Mouse (Mus musculus) MEL (cell line): ENCODE data around the gene Gpr1. TPM values are rescaled to one million over a fixed set of nuclear protein-coding genes. Genes with fewer than 3 reads are reported as not detected.
"Not testable (repeated sequence)": the region's sequence is repeated elsewhere in the genome, so short reads cannot be mapped to it uniquely, and the experiment has no call there.

Experiments used
- DNase-seq: peaks from one replicate; pipeline ENCODE4 v3.0.0; 2011; ENCODE audit warnings: low read depth, low spot score
- H3K27ac ChIP-seq: 2 replicates; pipeline ENCODE4 v1.5.1; 2012; ENCODE audit warnings: low read depth, mild to moderate bottlenecking, control low read depth, low read length, moderate library complexity; ENCODE audit not compliant: control insufficient read depth
- H3K27me3 ChIP-seq, 2 experiments: fragments of 150-350 bp in 1 of 2; sonication (generic) in 1 of 2; 2 replicates each; pipeline ENCODE4 v1.6.1; 2012; ENCODE audit warnings: low read length in 2 of 2, mild to moderate bottlenecking in 2 of 2, improper control_type of control experiment in 1 of 2, moderate library complexity in 1 of 2; ENCODE audit not compliant: insufficient read depth in 2 of 2, control insufficient read depth in 1 of 2
- H3K36me3 ChIP-seq, 2 experiments: 2 replicates each; pipeline ENCODE4 v1.6.1; 2012 to 2014; ENCODE audit warnings: low read length in 2 of 2, improper control_type of control experiment in 1 of 2, inconsistent platforms in 1 of 2, mild to moderate bottlenecking in 1 of 2; ENCODE audit not compliant: insufficient read depth in 2 of 2, control insufficient read depth in 1 of 2
- H3K4me1 ChIP-seq, 2 experiments: fragments of 150-350 bp in 1 of 2; sonication (generic) in 1 of 2; 2 replicates each; pipeline ENCODE4 v1.6.1; 2012; ENCODE audit warnings: low read length in 2 of 2, improper control_type of control experiment in 1 of 2, mild to moderate bottlenecking in 1 of 2; ENCODE audit not compliant: insufficient read depth in 2 of 2, control insufficient read depth in 1 of 2
- H3K4me3 ChIP-seq, 2 experiments: fragments of 150-350 bp in 1 of 2; sonication (generic) in 1 of 2; 2 replicates each; pipeline ENCODE4 v1.5.1; 2012; ENCODE audit warnings: low read depth in 2 of 2, low read length in 2 of 2, mild to moderate bottlenecking in 2 of 2, moderate library complexity in 2 of 2, control low read depth in 1 of 2, improper control_type of control experiment in 1 of 2; ENCODE audit not compliant: control insufficient read depth in 1 of 2, insufficient read depth in 1 of 2
- H3K79me2 ChIP-seq: 2 replicates; pipeline ENCODE4 v1.6.1; 2012; ENCODE audit warnings: mild to moderate bottlenecking, low read length, moderate library complexity; ENCODE audit not compliant: control insufficient read depth, poor library complexity, insufficient read depth
- H3K9ac ChIP-seq: 2 replicates; pipeline ENCODE4 v1.6.1; 2012; ENCODE audit warnings: low read depth, mild to moderate bottlenecking, control low read depth, low read length, moderate library complexity; ENCODE audit not compliant: control insufficient read depth, poor library complexity, severe bottlenecking
- H3K9me3 ChIP-seq: fragments of 150-350 bp; sonication (generic); replicated peaks from 2 replicates; pipeline ENCODE4 v1.6.1; 2012; ENCODE audit warnings: mild to moderate bottlenecking, low read length, improper control_type of control experiment, moderate library complexity; ENCODE audit not compliant: insufficient read depth
- CHD1 ChIP-seq: IDR thresholded peaks from 2 replicates; pipeline ENCODE4 v1.6.1; 2012; ENCODE audit warnings: low read depth, mild to moderate bottlenecking, inconsistent platforms, low read length, improper control_type of control experiment
- CTCF ChIP-seq, 3 experiments: IDR thresholded peaks in 2 of 3; conservative IDR thresholded peaks in 1 of 3; 2 replicates each; pipeline ENCODE4 v1.5.1; 2011 to 2012; ENCODE audit warnings: low read length in 3 of 3, low read depth in 2 of 3, mild to moderate bottlenecking in 2 of 3, improper control_type of control experiment in 1 of 3, inconsistent platforms in 1 of 3, mixed read lengths in 1 of 3, moderate library complexity in 1 of 3; ENCODE audit not compliant: control insufficient read depth in 1 of 3, insufficient read depth in 1 of 3, poor library complexity in 1 of 3, severe bottlenecking in 1 of 3
- ELF1 ChIP-seq: IDR thresholded peaks from 2 replicates; pipeline ENCODE4 v1.6.1; 2014; ENCODE audit warnings: low read depth, mild to moderate bottlenecking, inconsistent platforms, low read length, improper control_type of control experiment, moderate library complexity
- EP300 ChIP-seq, 2 experiments: IDR thresholded peaks; 2 replicates each; pipeline ENCODE4 v1.6.1; 2011; ENCODE audit warnings: improper control_type of control experiment in 2 of 2, low read length in 2 of 2, low read depth in 1 of 2, mild to moderate bottlenecking in 1 of 2
- GABPA ChIP-seq: IDR thresholded peaks from 2 replicates; pipeline ENCODE4 v1.6.1; 2012; ENCODE audit warnings: low read depth, mild to moderate bottlenecking, inconsistent platforms, low read length, improper control_type of control experiment, moderate library complexity
- GATA1 ChIP-seq: IDR thresholded peaks from 2 replicates; pipeline ENCODE4 v1.6.1; 2011; ENCODE audit warnings: low read depth, low read length, improper control_type of control experiment
- MYC ChIP-seq: IDR thresholded peaks from 2 replicates; pipeline ENCODE4 v1.6.1; 2011; ENCODE audit warnings: low read depth, mild to moderate bottlenecking, low read length, improper control_type of control experiment, moderate library complexity
- POLR2A ChIP-seq, 2 experiments: IDR thresholded peaks; 2 replicates each; pipeline ENCODE4 v1.6.1; 2011 to 2012; ENCODE audit warnings: low read length in 2 of 2, mild to moderate bottlenecking in 2 of 2, control low read depth in 1 of 2, improper control_type of control experiment in 1 of 2, low read depth in 1 of 2, moderate library complexity in 1 of 2; ENCODE audit not compliant: control insufficient read depth in 1 of 2, insufficient read depth in 1 of 2, poor library complexity in 1 of 2
- POLR2AphosphoS2 ChIP-seq: IDR thresholded peaks from 2 replicates; pipeline ENCODE4 v1.6.1; 2011; ENCODE audit warnings: low read length, improper control_type of control experiment
- RCOR1 ChIP-seq: IDR thresholded peaks from 2 replicates; pipeline ENCODE4 v1.6.1; 2012; ENCODE audit warnings: low read depth, mild to moderate bottlenecking, inconsistent platforms, low read length, improper control_type of control experiment
- SIN3A ChIP-seq: IDR thresholded peaks from 2 replicates; pipeline ENCODE4 v1.6.1; 2012; ENCODE audit warnings: low read length, improper control_type of control experiment, inconsistent platforms
- SMC3 ChIP-seq: IDR thresholded peaks from 2 replicates; pipeline ENCODE4 v1.6.1; 2011; ENCODE audit warnings: low read depth, low read length, improper control_type of control experiment
- TBP ChIP-seq: IDR thresholded peaks from 2 replicates; pipeline ENCODE4 v1.8.0; 2011; ENCODE audit warnings: low read depth, low read length, improper control_type of control experiment
- ZKSCAN1 ChIP-seq: IDR thresholded peaks from 2 replicates; pipeline ENCODE4 v1.6.1; 2012; ENCODE audit warnings: low read depth, mild to moderate bottlenecking, inconsistent platforms, low read length, improper control_type of control experiment, moderate library complexity
- ZMIZ1 ChIP-seq: IDR thresholded peaks from 2 replicates; pipeline ENCODE4 v1.6.1; 2012; ENCODE audit warnings: low read depth, mild to moderate bottlenecking, inconsistent platforms, low read length, improper control_type of control experiment, moderate library complexity
- ZNF384 ChIP-seq: IDR thresholded peaks from 2 replicates; pipeline ENCODE4 v1.6.1; 2012; ENCODE audit warnings: low read depth, mild to moderate bottlenecking, inconsistent platforms, low read length, improper control_type of control experiment
- polyA plus RNA-seq, 2 experiments: library from polyadenylated mRNA; stranded (reverse) in 1 of 2; unstranded in 1 of 2; fragments of >175 nt in 1 of 2; fragments of >200 nt in 1 of 2; gene quantifications; 2 replicates each; pipeline versions ENCODE4 v1.2.1 to v1.2.4; 2012; ENCODE audit warnings: low replicate concordance in 2 of 2, low read depth in 1 of 2; ENCODE audit not compliant: insufficient read length in 2 of 2, insufficient read depth in 1 of 2, missing spikeins in 1 of 2
- total RNA-seq: library from RNA; depleted of rRNA; stranded (reverse); fragments of 300-350 nt; gene quantifications from 2 replicates; pipeline ENCODE4 v1.2.3, GENCODE M21; 2012

The Gpr1 gene
- total and polyA plus RNA-seq, 3 experiments: 0.04 TPM; not detected in 2

DNA sequence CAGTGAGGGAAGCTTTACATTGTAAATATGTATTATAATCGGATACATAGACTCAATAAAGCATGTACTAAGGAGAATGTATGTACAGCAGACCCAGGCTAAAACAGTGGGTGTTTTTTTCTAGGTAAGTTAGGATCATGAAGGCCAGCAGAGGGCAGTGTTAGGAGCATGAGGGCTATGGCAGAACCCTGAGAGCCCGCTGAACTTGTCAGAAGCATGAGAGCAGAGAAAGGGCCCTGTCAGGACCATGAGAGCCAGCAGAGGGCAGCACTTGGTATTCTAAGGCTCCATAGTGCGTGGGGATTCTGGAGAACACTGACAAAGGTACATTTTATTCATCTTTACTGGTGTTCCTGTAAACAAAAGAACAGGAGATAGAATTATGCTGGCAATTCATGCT lies 33.3 kb downstream of the Gpr1 start:
- peaks cover 9 to 17% of the 10 kb centered on the region in 2 experiments for H3K36me3 ChIP-seq
- peak; percentile 97 for DNase-seq
- no peak overlapping the region for H3K4me3 ChIP-seq
- H3K4me1 ChIP-seq: peaks cover 2 to 7% of the 10 kb centered on the region in 2 experiments; a peak in 2 of 4 replicates
- H3K27me3 ChIP-seq: no peaks in the 10 kb centered on the region
- H3K27ac ChIP-seq: no peak overlapping the region
- peaks cover 24% of the 10 kb centered on the region for H3K79me2 ChIP-seq
- no peak overlapping the region for H3K9ac ChIP-seq
- TF ChIP-seq GATA1 (no peak), ZKSCAN1 (no peak), SIN3A (peak; percentile 58; the same call in 1 of the 2 replicates), SMC3 (peak; percentile 47; the same call in 1 of the 2 replicates), POLR2A (IDR thresholded peaks at IDR 0.05; ENCODE audit: control insufficient read depth in 1 of 2, insufficient read depth in 1 of 2, low read depth in 1 of 2, low read length in 2 of 2, poor library complexity in 1 of 2) (peak in 1 of 2 experiments; percentile 67; a peak in 1 of 4 replicates), EP300 (IDR thresholded peaks at IDR 0.05; ENCODE audit: low read depth in 1 of 2, low read length in 2 of 2) (no peak), MYC (peak; percentile 86), CTCF (IDR thresholded peaks at IDR 0.05 in 2 of 3, conservative IDR thresholded peaks at IDR 0.05 in 1 of 3; ENCODE audit: control insufficient read depth in 1 of 3, insufficient read depth in 1 of 3, low read depth in 2 of 3, low read length in 3 of 3, poor library complexity in 1 of 3, severe bottlenecking in 1 of 3) (peak; percentile 82 to 94 (median 87)), ZNF384 (peak; percentile 83), POLR2AphosphoS2 (0 out of 2 replicates have a peak, but pooled peaks have one; percentile 73)
- H3K9me3 ChIP-seq: no peaks in the 10 kb centered on the region

DNA sequence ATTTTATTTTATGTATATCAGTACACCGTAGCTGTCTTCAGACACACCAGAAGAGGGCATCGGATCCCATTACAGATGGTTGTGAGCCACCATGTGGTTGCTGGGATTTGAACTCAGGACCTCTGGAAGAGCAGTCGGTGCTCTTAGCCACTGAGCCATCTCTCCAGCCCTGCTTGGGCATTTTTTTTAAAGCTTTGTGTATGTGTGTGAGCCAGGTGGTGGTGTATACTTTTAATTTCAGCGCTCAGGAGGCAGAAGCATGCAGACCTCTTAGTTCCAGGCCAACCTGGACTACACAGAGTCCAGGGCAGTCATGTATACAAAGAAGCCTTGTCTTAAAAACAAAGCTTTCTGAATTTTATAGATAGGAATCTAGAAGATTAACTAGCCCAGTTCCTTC lies 33.8 kb downstream of the Gpr1 start:
- not testable (repeated sequence) for DNase-seq, H3K27ac ChIP-seq
- H3K36me3 ChIP-seq: peaks cover 9 to 17% of the 10 kb centered on the region in 2 experiments

DNA sequence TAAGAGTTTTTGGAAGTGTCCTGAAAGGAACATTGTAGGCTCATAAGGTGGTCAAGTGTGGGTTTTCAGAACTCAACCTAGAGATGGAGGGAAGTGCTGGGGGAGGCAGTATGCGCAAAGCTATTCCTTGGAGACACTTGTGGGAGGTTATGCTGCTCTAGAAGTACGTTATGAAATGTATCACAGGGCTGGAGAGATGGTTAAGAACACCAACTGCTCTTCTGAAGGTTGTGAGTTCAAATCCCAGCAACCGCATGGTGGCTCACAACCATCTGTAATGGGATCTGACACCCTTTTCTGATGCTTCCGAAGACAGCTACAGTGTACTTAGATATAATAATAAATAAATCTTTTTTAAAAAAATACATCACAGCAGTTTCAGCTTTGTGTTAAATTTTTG lies 34.2 kb downstream of the Gpr1 start:
- TF ChIP-seq MYC (no peak), ELF1 (no peak), CTCF (IDR thresholded peaks at IDR 0.05 in 2 of 3, conservative IDR thresholded peaks at IDR 0.05 in 1 of 3; ENCODE audit: control insufficient read depth in 1 of 3, insufficient read depth in 1 of 3, low read depth in 2 of 3, low read length in 3 of 3, poor library complexity in 1 of 3, severe bottlenecking in 1 of 3) (no peak), CHD1 (no peak), POLR2A (IDR thresholded peaks at IDR 0.05; ENCODE audit: control insufficient read depth in 1 of 2, insufficient read depth in 1 of 2, low read depth in 1 of 2, low read length in 2 of 2, poor library complexity in 1 of 2) (peak in 1 of 2 experiments; percentile 59; a peak in 2 of 4 replicates), POLR2AphosphoS2 (peak; percentile 55; the same call in 1 of the 2 replicates), GABPA (no peak), RCOR1 (no peak)
- TF ChIP-seq, all 39 proteins: peak for 2
- peaks cover 2 to 11% of the 10 kb centered on the region in 2 experiments; a peak in 3 of 4 replicates for H3K4me1 ChIP-seq
- H3K27ac ChIP-seq: no peak overlapping the region
- H3K4me3 ChIP-seq: no peak overlapping the region
- no peak overlapping the region for H3K9ac ChIP-seq
- H3K79me2 ChIP-seq: peaks cover 33% of the 10 kb centered on the region
- no peaks in the 10 kb centered on the region for H3K9me3 ChIP-seq
- H3K36me3 ChIP-seq: peaks cover 9 to 22% of the 10 kb centered on the region in 2 experiments
- H3K27me3 ChIP-seq: no peaks in the 10 kb centered on the region
- peak; percentile 34 for DNase-seq

More for the DNA sequence above, 33.8 kb downstream of the Gpr1 start:
- not testable (repeated sequence) for H3K27me3 ChIP-seq, H3K4me3 ChIP-seq, H3K4me1 ChIP-seq, H3K9ac ChIP-seq, H3K9me3 ChIP-seq
- TF ChIP-seq ZMIZ1 (0 out of 2 replicates have a peak, but pooled peaks have one; percentile 4), TBP (peak; percentile 94), POLR2A (IDR thresholded peaks at IDR 0.05; ENCODE audit: control insufficient read depth in 1 of 2, insufficient read depth in 1 of 2, low read depth in 1 of 2, low read length in 2 of 2, poor library complexity in 1 of 2) (peak in 1 of 2 experiments; percentile 13; a peak in 1 of 4 replicates)
- H3K79me2 ChIP-seq: peaks cover 29% of the 10 kb centered on the region
